Mouse (Mus musculus) midbrain, embryonic 11.5 days (tissue): ENCODE measurements at regions not wholly inside any gene's neighbourhood (a gene's known extent, or its start where the extent isn't known, plus 50 kb on each side); places are given as distances from the start of the nearest gene placed in this dataset.

Source experiments
- ATAC-seq: fragments of 200-750 bp; cut with Nextera tagmentation; 2 replicates; pipeline ENCODE4 v1.8.0; 2017; ENCODE audit warnings: moderate TSS enrichment, moderate library complexity; ENCODE audit not compliant: low FRiP score
- DNase-seq: peaks from one replicate; pipeline ENCODE4 v3.0.0; 2015; ENCODE audit warnings: low spot score; ENCODE audit errors: missing footprints
- H3K27ac ChIP-seq: fragments of 300-500 bp; sonication (generic); 2 replicates; pipeline ENCODE4 v1.5.1; 2014; ENCODE audit warnings: low read depth, low read length
- H3K27me3 ChIP-seq: fragments of 300-500 bp; sonication (generic); 2 replicates; pipeline ENCODE4 v1.6.1; 2014; ENCODE audit warnings: mild to moderate bottlenecking, low read length, moderate library complexity, mixed read lengths; ENCODE audit not compliant: control insufficient read depth, insufficient read depth
- H3K36me3 ChIP-seq: fragments of 300-500 bp; sonication (generic); 2 replicates; pipeline ENCODE4 v1.6.1; 2014; ENCODE audit warnings: mild to moderate bottlenecking, low read length, moderate library complexity, mixed read lengths; ENCODE audit not compliant: control insufficient read depth, insufficient read depth
- H3K4me1 ChIP-seq: fragments of 300-500 bp; sonication (generic); 2 replicates; pipeline ENCODE4 v1.6.1; 2014; ENCODE audit warnings: low read length; ENCODE audit not compliant: control insufficient read depth, insufficient read depth
- H3K4me2 ChIP-seq: fragments of 300-500 bp; sonication (generic); 2 replicates; pipeline ENCODE4 v1.6.1; 2014; ENCODE audit warnings: mild to moderate bottlenecking, moderate library complexity
- H3K4me3 ChIP-seq: fragments of 300-500 bp; sonication (generic); 2 replicates; pipeline ENCODE4 v1.5.1; 2014; ENCODE audit warnings: low read depth, low read length
- H3K9ac ChIP-seq: fragments of 300-500 bp; sonication (generic); 2 replicates; pipeline ENCODE4 v1.6.1; 2014; ENCODE audit warnings: low read length
- H3K9me3 ChIP-seq: fragments of 300-500 bp; sonication (generic); 2 replicates; pipeline ENCODE4 v1.6.1; 2016; ENCODE audit warnings: low read length; ENCODE audit not compliant: control insufficient read depth
- WGBS: fragments of 180-500 bp; shearing (Covaris S2); extraction: QIAGEN DNeasy Blood & Tissue Kit; methylation state at CpG from one replicate; pipeline ENCODE4 v1.1.7; 2014; 5-methylcytosine and 5-hydroxymethylcytosine counted together

GRCm38 (mm10) chr1:133487171-133487901 lies 63.2 kb upstream of the Sox13 start:
- Histone ChIP-seq H3K4me3 (no peak overlapping the region), H3K4me2 (no peak overlapping the region), H3K27me3 (no peaks in the 10 kb centered on the region), H3K4me1 (peaks cover 12% of the 10 kb centered on the region), H3K27ac (no peak overlapping the region), H3K36me3 (no peaks in the 10 kb centered on the region), H3K9me3 (no peaks in the 10 kb centered on the region), H3K9ac (no peak overlapping the region)
- DNase-seq (peak; percentile 84), ATAC-seq (no peak)
- 78% methylated on average over 8 of the region's 8 CpGs for WGBS

GRCm38 (mm10) chr1:133486370-133486769 lies 62.2 kb upstream of the Sox13 start:
- no peak overlapping the region for H3K27ac ChIP-seq
- no peaks in the 10 kb centered on the region for H3K36me3 ChIP-seq
- whole genome bisulfite sequencing, result 70% methylated on average over 10 of the region's 10 CpGs
- no peak overlapping the region for H3K9ac ChIP-seq
- no peaks in the 10 kb centered on the region for H3K9me3 ChIP-seq
- H3K4me2 ChIP-seq, result no peak overlapping the region
- H3K4me1 ChIP-seq, result peaks cover 3% of the 10 kb centered on the region; the same call in 1 of the 2 replicates
- DNase-seq (no peak), ATAC-seq (no peak)
- no peak overlapping the region for H3K4me3 ChIP-seq
- H3K27me3 ChIP-seq, result no peaks in the 10 kb centered on the region

- H3K36me3 ChIP-seq, result no peaks in the 10 kb centered on the region
- H3K27me3 ChIP-seq, result no peaks in the 10 kb centered on the region
- DNase-seq, result no peak
- H3K9me3 ChIP-seq, result no peaks in the 10 kb centered on the region
- no peak for ATAC-seq
- no peak overlapping the region for H3K9ac ChIP-seq
- no peaks in the 10 kb centered on the region for H3K4me1 ChIP-seq
- H3K4me2 ChIP-seq, result no peak overlapping the region
- 52% methylated on average over 5 of the region's 5 CpGs for WGBS
- no peak overlapping the region for H3K27ac ChIP-seq
- H3K4me3 ChIP-seq, result no peak overlapping the region
Observed at GRCm38 (mm10) chr1:133482891-133483290, 58.7 kb upstream of the Sox13 start.

- ATAC-seq (no peak), DNase-seq (no peak)
- no peak overlapping the region for H3K4me3 ChIP-seq
- H3K36me3 ChIP-seq, result no peaks in the 10 kb centered on the region
- H3K9me3 ChIP-seq, result no peaks in the 10 kb centered on the region
- H3K4me1 ChIP-seq, result peaks cover 5% of the 10 kb centered on the region; the same call in 1 of the 2 replicates
- H3K9ac ChIP-seq, result no peak overlapping the region
- WGBS, result 74% methylated on average over 2 of the region's 2 CpGs
- no peaks in the 10 kb centered on the region for H3K27me3 ChIP-seq
- no peak overlapping the region for H3K4me2 ChIP-seq
- H3K27ac ChIP-seq, result no peak overlapping the region
Observed at GRCm38 (mm10) chr1:133474546-133474945, 50.4 kb upstream of the Sox13 start.
